Mouse (Mus musculus) myocyte (in vitro differentiated cells): ENCODE data around the gene Ero1lb. TPM values are rescaled to one million over a fixed set of nuclear protein-coding genes. Genes with fewer than 3 reads are reported as not detected.

Experiments
- H3K27me3 ChIP-seq: one replicate; pipeline ENCODE4 v1.6.1; 2011; ENCODE audit not compliant: control insufficient read depth, insufficient read depth, insufficient read length
- H3K36me3 ChIP-seq: one replicate; pipeline ENCODE4 v1.6.1; 2011; ENCODE audit not compliant: control insufficient read depth, insufficient read depth
- H3K4me2 ChIP-seq: one replicate; pipeline ENCODE4 v1.6.1; 2011; ENCODE audit warnings: low read depth, control low read depth
- H3K4me3 ChIP-seq: one replicate; pipeline ENCODE4 v1.5.1; 2011; ENCODE audit warnings: mild to moderate bottlenecking, control low read depth, moderate library complexity
- H3K79me2 ChIP-seq: one replicate; pipeline ENCODE4 v1.6.1; 2011; ENCODE audit not compliant: control insufficient read depth, insufficient read depth
- H3ac ChIP-seq: one replicate; pipeline ENCODE4 v1.6.1; 2011; ENCODE audit not compliant: control insufficient read depth, insufficient read length
- CEBPB ChIP-seq: IDR thresholded peaks from 2 replicates; pipeline ENCODE4 v1.6.1; 2011; ENCODE audit warnings: mild to moderate bottlenecking, moderate library complexity; ENCODE audit not compliant: poor library complexity, insufficient read depth, severe bottlenecking
- E2F4 ChIP-seq: IDR thresholded peaks from one replicate; pipeline ENCODE4 v1.6.1; 2011; ENCODE audit warnings: mild to moderate bottlenecking, control low read depth, moderate library complexity; ENCODE audit not compliant: insufficient read depth
- MAX ChIP-seq: IDR thresholded peaks from one replicate; pipeline ENCODE4 v1.6.1; 2011; ENCODE audit warnings: low read depth, mild to moderate bottlenecking, control low read depth
- MYOD1 ChIP-seq, 3 experiments: IDR thresholded peaks; one replicate each; pipeline ENCODE4 v1.6.1; 2011; ENCODE audit warnings: control low read depth in 2 of 3, low read depth in 2 of 3, mild to moderate bottlenecking in 2 of 3, moderate library complexity in 1 of 3; ENCODE audit not compliant: insufficient read length in 2 of 3, control insufficient read depth in 1 of 3
- MYOG ChIP-seq, 3 experiments: IDR thresholded peaks; one replicate each; pipeline ENCODE4 v1.6.1; 2011; ENCODE audit warnings: control low read depth in 2 of 3, low read depth in 2 of 3, mild to moderate bottlenecking in 2 of 3; ENCODE audit not compliant: insufficient read length in 2 of 3, control insufficient read depth in 1 of 3, insufficient read depth in 1 of 3
- POLR2A ChIP-seq: IDR thresholded peaks from one replicate; pipeline ENCODE4 v1.6.1; 2011; ENCODE audit warnings: low read depth, mild to moderate bottlenecking, control low read depth, moderate library complexity; ENCODE audit not compliant: insufficient read length
- POLR2AphosphoS2 ChIP-seq: IDR thresholded peaks from one replicate; pipeline ENCODE4 v1.6.1; 2011; ENCODE audit warnings: low read depth, control low read depth; ENCODE audit not compliant: insufficient read length
- REST ChIP-seq: IDR thresholded peaks from one replicate; pipeline ENCODE4 v1.6.1; 2011; ENCODE audit warnings: mild to moderate bottlenecking, control low read depth, moderate library complexity; ENCODE audit not compliant: insufficient read depth, insufficient read length
- SRF ChIP-seq: IDR thresholded peaks from one replicate; pipeline ENCODE4 v1.6.1; 2011; ENCODE audit warnings: low read depth; ENCODE audit not compliant: control insufficient read depth, insufficient read length
- TCF12 ChIP-seq: IDR thresholded peaks from one replicate; pipeline ENCODE4 v1.6.1; 2011; ENCODE audit warnings: mild to moderate bottlenecking, control low read depth; ENCODE audit not compliant: poor library complexity, insufficient read depth, severe bottlenecking
- TCF3 ChIP-seq: IDR thresholded peaks from one replicate; pipeline ENCODE4 v1.6.1; 2011; ENCODE audit warnings: low read depth, control low read depth; ENCODE audit not compliant: insufficient read length
- USF1 ChIP-seq: IDR thresholded peaks from one replicate; pipeline ENCODE4 v1.6.1; 2011; ENCODE audit warnings: low read depth, mild to moderate bottlenecking, control low read depth, moderate library complexity
- polyA plus RNA-seq: library from polyadenylated mRNA; unstranded; fragments of >200 nt; fragmentation: generic; extraction: Trizol; gene quantifications from one replicate; pipeline ENCODE4 v1.2.1, GENCODE M21; 2012; ENCODE audit warnings: missing spikeins

Gene Ero1lb
- polyA plus RNA-seq, 1 experiment: 1.4 TPM

- Histone ChIP-seq H3K27me3 (no peaks in the 10 kb centered on the region), H3K4me3 (no peak overlapping the region), H3ac (no peak overlapping the region), H3K4me2 (no peak overlapping the region), H3K36me3 (no peaks in the 10 kb centered on the region), H3K79me2 (no peaks in the 10 kb centered on the region)
- no peak for TF ChIP-seq SRF
- no peak for TF ChIP-seq MAX
- no peak for TF ChIP-seq POLR2A
- TF ChIP-seq MYOG (IDR thresholded peaks at IDR 0.05; ENCODE audit: control insufficient read depth in 1 of 3, insufficient read depth in 1 of 3, insufficient read length in 2 of 3, low read depth in 2 of 3): no peak
- TF ChIP-seq TCF12: no peak
- no peak for TF ChIP-seq E2F4
- no peak for TF ChIP-seq POLR2AphosphoS2
- no peak for TF ChIP-seq REST
- no peak for TF ChIP-seq USF1
- TF ChIP-seq TCF3: no peak
- TF ChIP-seq MYOD1 (IDR thresholded peaks at IDR 0.05; ENCODE audit: control insufficient read depth in 1 of 3, insufficient read length in 2 of 3, low read depth in 2 of 3): no peak
- TF ChIP-seq CEBPB: no peak
Measured at GRCm38 (mm10) chr13:12534628-12535027, 31.0 kb upstream of the Ero1lb start.

GRCm38 (mm10) chr13:12537971-12538370, 27.7 kb upstream of the Ero1lb start:
- TF ChIP-seq SRF (no peak), REST (no peak), CEBPB (no peak), USF1 (no peak), TCF3 (no peak), E2F4 (no peak), POLR2A (no peak), TCF12 (no peak), MYOD1 (IDR thresholded peaks at IDR 0.05; ENCODE audit: control insufficient read depth in 1 of 3, insufficient read length in 2 of 3, low read depth in 2 of 3) (no peak), POLR2AphosphoS2 (no peak), MAX (no peak), MYOG (IDR thresholded peaks at IDR 0.05; ENCODE audit: control insufficient read depth in 1 of 3, insufficient read depth in 1 of 3, insufficient read length in 2 of 3, low read depth in 2 of 3) (no peak)
- no peaks in the 10 kb centered on the region for H3K79me2 ChIP-seq

GRCm38 (mm10) chr13:12539716-12540115, 26.0 kb upstream of the Ero1lb start:
- Histone ChIP-seq H3K4me2 (no peak overlapping the region), H3K36me3 (no peaks in the 10 kb centered on the region), H3ac (no peak overlapping the region), H3K27me3 (no peaks in the 10 kb centered on the region), H3K4me3 (no peak overlapping the region), H3K79me2 (no peaks in the 10 kb centered on the region)
- no peak for TF ChIP-seq E2F4
- TF ChIP-seq TCF12: no peak
- TF ChIP-seq TCF3: no peak
- TF ChIP-seq USF1: no peak
- no peak for TF ChIP-seq SRF
- TF ChIP-seq CEBPB: no peak
- TF ChIP-seq MAX: no peak
- no peak for TF ChIP-seq MYOD1 (IDR thresholded peaks at IDR 0.05; ENCODE audit: control insufficient read depth in 1 of 3, insufficient read length in 2 of 3, low read depth in 2 of 3)
- no peak for TF ChIP-seq POLR2A
- TF ChIP-seq MYOG (IDR thresholded peaks at IDR 0.05; ENCODE audit: control insufficient read depth in 1 of 3, insufficient read depth in 1 of 3, insufficient read length in 2 of 3, low read depth in 2 of 3): no peak
- no peak for TF ChIP-seq POLR2AphosphoS2
- TF ChIP-seq REST: no peak

More at GRCm38 (mm10) chr13:12537971-12538370, 27.7 kb upstream of the Ero1lb start:
- H3K4me2 ChIP-seq: no peak overlapping the region
- H3ac ChIP-seq: no peak overlapping the region
- no peaks in the 10 kb centered on the region for H3K27me3 ChIP-seq
- H3K4me3 ChIP-seq: no peak overlapping the region
- H3K36me3 ChIP-seq: no peaks in the 10 kb centered on the region

- no peaks in the 10 kb centered on the region for H3K36me3 ChIP-seq
- no peaks in the 10 kb centered on the region for H3K79me2 ChIP-seq
- no peak overlapping the region for H3K4me3 ChIP-seq
- TF ChIP-seq SRF (no peak), POLR2A (no peak), MYOG (IDR thresholded peaks at IDR 0.05; ENCODE audit: control insufficient read depth in 1 of 3, insufficient read depth in 1 of 3, insufficient read length in 2 of 3, low read depth in 2 of 3) (no peak), CEBPB (no peak), MYOD1 (IDR thresholded peaks at IDR 0.05; ENCODE audit: control insufficient read depth in 1 of 3, insufficient read length in 2 of 3, low read depth in 2 of 3) (no peak), REST (no peak), TCF3 (no peak), TCF12 (no peak)
- no peaks in the 10 kb centered on the region for H3K27me3 ChIP-seq
- H3ac ChIP-seq: no peak overlapping the region
- no peak overlapping the region for H3K4me2 ChIP-seq
Measured at GRCm38 (mm10) chr13:12540119-12540518, 25.6 kb upstream of the Ero1lb start.
